Mouse (Mus musculus) megakaryocyte-erythroid progenitor cell, adult 5-6 weeks (primary cell): Measurements from ENCODE around the gene Hdhd5. TPM values are rescaled to one million over a fixed set of nuclear protein-coding genes. Genes with fewer than 3 reads are reported as not detected.

Experiments
- ATAC-seq: replicated peaks from 2 replicates; pipeline ENCODE4 v1.8.0; 2016; ENCODE audit warnings: mild to moderate bottlenecking, inconsistent platforms; ENCODE audit not compliant: severe bottlenecking, poor library complexity, low FRiP score, low TSS enrichment
- total RNA-seq, 2 experiments: library from RNA; stranded (forward) in 1 of 2; stranded (reverse) in 1 of 2; fragments of 200-1000, 215-1000 nt in 1 of 2; fragments of >200 nt in 1 of 2; fragmentation: Nextera tagmentation in 1 of 2; gene quantifications; 2 replicates each; pipeline ENCODE4 v1.2.3; 2014 to 2017

The Hdhd5 gene
- 18.5 and 24.8 TPM in 2 replicates for total RNA-seq (2014; fragmentation: Nextera tagmentation)
- total RNA-seq (2017) = 10.1 and 18.1 TPM in 2 replicates

DNA sequence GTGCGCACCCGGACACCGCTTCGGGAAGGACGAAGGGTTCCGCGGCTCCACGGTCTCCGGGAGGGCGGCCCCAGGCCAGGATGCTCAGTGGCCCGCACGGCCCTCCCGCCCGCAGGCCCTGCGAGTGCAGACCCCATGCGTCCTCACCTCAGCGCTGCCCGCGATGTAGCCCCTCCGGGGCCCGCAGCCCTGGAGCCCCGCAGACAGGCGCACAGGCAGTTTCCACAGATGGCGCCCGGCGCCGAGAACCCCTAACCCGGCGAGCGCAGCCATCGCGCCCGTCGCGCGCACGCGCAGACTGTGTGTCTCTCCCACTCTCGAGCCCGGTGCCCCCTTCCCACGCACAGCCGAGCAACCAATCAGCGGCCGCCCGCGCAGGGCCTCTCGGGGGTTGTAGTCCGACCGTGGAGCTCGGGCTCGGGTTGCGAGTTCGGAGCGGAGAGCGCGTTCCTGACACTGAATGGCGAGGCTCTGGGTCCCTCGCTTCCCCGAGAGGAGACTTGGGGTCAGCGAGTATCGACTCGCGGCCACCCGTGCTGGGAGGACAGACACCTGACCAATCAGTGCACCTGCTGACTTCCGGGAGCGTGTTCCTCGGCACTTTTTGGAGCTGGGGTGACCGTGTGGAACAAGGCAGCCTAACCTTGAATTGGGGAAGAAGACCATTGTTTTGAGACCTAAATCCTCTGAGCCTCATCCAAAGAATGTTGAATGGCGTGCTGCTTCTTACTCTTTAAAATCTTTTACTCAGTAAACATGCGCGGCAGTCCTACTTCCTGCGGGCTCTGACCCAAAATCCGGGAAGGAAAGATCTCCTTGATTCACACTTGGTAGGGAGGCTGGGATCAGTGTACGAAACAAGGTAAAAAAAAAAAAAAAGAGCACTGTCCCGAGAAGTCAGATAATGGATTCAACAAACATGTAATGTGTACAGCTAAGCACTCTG is at the start of gene Hdhd5:
Gene Hdhd5 (minus strand): TSS at position 300 of the 946 bp plus-strand sequence.
- peak; percentile 94 for ATAC-seq

DNA sequence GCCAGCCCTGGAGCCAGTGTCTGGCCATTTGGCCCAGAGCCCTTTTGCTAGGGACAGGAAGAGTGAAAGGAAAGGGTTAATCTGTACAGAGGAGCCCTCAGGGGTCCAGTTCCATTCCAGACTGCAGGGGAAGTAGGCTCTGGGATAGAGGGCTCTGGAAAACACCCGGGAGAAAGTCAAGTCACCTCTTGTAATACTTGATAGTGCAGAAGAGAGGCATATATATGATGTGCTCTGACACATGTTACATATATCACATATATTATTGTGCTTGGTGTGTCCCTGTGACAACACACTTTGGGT is 49.5 kb upstream of the Hdhd5 start:
- no peak for ATAC-seq

DNA sequence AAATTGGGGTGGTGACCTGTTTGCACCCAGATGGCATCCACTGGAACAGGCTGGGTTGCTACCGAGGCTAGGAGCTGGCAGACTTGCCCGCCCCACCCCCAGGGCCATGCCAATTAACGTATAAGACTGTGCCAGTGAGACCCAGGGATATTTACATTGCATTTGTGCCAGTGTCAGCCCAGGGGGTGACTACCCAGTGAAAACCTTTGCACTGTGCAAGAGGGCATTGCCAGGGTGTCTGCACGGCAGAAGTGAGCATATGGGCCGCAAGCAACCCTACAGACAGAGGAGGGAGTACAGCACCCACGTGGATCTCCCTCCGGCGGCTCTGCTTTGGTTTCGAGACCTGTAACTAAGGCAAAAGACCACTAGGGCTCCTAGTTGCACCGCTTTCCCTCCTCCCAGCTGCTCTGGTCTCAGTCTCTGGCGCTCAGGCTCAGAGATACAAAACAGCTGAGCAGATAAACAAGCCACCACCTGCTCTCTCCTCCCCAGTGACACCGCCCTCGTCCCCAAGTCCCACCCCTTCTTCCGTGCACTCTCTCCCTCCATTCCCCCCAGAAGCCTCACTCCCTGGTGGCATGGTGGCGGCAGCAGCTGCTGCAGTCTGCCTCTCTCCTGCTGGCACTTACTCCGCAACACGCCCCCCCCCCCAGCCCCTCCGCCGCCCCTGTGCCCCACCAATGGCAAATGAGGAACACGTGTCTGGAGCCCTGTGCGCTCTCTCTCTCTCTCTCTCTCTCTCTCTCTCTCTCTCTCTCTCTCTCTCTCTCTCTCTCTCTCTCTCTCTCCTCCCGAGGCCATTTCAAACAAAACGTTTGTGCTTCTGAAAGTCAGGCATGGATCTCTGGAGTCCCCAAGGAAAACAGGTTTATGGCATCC is 49.0 kb upstream of the Hdhd5 start:
- ATAC-seq = peak; percentile 97

DNA sequence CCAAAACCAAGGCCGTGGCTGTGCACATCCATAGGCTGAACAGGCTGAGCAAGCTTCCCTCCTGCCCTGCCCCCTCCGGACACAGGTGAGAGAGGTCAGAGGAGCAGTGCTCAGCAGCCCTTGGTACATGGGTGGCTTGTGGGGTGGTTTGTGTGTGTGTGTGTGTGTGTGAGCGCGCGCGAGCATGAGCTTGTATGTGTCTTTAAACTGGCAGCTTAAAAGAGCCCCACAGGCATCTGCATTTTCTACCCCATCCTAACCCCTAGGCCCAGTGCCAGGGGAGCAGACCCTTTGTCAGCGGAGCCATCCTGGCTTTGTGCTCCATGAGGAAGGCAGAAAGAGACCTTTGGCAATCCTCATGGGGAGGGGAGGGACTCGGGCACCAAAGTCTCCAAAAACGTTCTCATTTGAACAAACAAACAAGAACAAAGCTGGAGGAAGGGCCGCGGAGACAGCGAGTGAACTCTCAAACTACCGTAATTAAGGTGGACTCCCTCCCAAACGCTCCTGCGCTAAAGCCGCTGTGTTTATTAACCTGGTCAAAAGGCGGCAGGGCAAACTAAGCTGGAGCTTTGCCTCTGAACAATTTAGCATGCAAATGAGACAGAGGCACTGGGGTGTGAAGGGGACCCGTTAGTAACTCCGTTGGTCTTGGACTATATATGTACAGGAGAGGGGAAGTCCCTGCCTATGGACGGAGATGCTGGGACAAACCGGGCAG is 48.2 kb upstream of the Hdhd5 start:
- ATAC-seq = peak; percentile 9

DNA sequence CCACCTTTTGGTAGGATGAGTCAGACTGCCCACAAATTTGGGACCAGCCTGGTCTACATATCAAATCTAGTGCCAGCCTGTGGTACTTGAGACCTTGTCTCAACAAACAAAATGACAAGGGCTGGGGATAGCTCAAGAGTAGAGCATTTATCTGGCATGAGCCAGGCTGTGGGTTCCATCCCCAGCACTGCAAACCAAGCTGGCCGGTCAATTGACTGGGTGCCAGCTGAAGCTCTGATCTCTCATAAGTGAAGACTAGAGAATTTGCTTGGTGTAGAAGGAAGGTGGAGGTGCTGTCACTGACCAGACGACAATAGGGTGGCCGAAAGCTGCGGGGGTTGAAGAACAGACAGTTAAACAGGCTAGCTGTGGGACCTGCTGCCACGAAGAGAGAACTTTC is 47.4 kb upstream of the Hdhd5 start:
- ATAC-seq = no peak

DNA sequence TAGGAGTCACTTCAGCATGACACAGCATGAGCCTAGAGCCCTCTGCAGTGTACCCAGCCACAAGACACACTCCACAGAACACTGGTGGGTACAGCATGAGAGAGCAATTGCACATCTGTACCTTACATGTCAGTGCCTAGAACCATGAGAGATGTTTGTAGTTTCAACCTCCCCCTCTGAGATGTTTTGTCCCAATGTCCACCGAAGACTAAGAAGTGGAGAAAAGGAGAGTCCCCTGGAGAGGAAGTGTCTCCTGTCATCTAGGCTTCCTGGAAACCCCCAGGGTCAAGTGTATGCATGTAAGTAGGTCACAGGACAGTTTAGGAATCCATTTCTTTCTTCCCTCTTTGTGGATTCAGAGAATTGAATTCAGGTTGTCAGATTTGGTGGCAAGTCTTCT is 41.3 kb upstream of the Hdhd5 start:
- no peak for ATAC-seq

DNA sequence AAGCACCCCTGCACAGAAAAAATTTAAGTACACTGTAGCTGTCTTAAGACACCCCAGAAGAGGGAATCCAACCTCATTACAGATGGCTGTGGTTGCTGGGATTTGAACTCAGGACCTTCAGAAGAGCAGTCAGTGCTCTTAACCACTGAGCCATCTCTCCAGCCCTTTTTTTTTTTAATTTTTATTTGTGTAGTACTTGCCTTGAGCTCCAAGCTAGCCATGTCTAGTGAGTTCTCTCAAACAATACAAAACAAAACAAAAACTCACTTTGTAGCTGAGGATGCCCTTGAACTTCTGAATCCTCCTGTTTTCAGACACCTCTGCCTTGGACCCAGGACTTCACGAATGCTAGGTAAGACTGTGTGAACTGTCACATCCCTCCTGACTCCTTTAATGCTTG is 37.1 kb upstream of the Hdhd5 start:
- ATAC-seq = no peak

DNA sequence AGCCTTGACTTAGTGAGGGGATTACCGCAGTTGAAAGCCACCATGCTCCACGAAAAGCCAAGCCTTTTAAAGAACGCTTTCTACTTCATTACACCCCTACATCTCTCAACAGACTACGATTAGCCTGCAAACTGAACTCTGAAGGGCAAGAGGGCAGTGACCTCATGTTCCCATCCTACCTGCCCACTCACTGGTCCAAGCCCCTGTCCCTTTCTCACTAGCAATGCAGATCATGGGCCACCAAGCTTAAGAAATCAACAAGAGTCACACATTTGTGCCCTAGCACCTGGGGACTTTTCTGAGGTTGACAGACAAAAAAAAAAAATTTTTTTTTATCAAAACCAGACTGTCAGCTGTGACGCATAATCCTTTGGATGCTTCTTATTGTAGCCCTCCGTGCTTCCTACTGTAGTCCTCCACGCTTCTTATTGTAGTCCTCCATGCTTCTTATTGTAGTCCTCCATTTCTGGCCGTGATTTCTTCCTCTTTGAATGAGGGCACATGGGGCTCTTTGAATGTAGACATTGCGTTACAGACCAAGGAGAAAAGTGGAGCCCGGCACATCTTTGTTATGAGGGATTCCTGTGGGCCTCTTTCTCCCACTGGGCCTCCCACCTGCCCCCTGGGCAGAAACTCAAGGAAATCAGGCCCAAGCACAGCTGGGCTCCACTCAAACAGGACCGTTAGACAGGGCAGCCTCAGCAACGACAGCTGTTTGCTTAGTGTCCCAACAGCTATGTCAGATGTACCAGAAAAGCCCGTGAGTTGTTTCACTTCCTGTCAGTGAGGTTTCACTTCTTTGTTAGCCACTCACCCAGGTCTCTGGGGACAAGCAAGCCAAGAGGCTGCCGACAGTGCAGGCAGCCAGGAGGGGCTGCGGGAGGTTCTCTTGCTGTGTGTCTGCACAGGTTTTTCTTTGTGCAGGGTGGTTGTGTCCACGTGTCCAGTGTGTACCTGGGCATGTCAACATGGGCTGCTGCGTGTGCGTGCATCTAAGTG is 36.1 kb upstream of the Hdhd5 start:
- 0 out of 2 replicates have a peak, but pooled peaks have one; percentile 2 for ATAC-seq

DNA sequence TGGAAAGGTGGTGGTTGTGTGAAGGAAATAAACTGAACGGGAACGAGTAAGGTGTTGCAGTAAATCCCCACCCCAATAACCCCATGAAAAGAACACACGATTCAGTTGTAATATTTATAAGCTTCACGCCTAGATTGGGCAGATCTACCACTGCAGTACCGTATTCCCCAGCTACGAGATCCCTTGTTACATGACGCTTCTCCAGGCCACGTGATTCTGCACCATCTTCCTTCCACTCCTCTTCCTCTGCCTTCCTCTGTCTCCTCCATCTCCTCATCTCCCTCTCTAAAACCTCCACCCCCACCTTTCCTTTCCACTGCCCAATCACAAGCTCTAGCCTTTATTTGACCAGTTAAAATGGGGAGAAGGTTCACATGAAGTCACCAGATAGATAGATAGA is 25.5 kb upstream of the Hdhd5 start:
- ATAC-seq = no peak

DNA sequence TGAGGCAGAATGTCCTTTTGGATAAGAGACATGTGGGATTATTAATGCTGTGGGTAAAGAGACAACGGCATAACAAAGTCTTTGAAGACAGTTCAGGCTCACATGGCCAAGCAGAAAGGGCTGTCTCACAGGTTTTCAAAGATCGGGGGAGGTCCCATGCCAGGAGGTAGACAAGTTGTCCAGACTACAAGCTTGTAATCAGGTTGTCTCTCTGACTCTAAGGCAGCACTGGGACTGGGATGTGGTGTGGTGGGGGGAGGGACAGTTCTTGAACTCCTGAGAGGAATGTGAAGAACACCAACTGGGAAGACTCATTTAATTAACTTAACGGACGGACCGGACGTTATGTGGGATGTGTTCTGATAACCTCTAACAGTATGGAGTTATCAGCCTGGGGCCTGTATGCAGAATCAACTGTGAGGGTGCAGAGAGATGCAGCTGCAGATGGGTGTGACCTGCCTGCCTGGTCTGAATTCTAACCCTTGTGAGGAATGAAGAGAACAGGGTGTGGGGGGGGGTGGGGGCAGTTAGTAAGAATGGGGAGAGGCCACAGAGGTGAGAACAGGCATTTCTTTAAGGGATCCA is 25.0 kb upstream of the Hdhd5 start:
- peak; percentile 91 for ATAC-seq

DNA sequence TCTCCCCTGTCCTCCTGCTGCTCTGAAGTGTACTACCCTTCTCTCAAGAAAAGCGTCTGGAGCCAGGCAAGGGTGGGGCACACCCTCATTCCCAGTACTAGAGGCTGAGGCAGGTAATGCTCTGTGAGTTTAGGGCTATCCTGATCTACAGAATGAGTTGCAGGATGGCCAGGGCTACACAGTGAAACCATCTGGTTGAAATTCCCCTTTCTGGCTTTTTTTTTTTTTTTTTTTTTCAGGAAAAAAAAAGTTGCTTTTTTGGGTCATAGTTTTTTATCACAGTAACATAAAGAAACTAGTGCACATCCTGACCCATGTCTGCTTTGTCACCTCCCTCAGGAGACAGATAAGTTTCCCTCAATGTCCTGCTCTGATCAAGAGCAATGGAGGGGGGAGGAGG is 24.0 kb upstream of the Hdhd5 start:
- no peak for ATAC-seq

DNA sequence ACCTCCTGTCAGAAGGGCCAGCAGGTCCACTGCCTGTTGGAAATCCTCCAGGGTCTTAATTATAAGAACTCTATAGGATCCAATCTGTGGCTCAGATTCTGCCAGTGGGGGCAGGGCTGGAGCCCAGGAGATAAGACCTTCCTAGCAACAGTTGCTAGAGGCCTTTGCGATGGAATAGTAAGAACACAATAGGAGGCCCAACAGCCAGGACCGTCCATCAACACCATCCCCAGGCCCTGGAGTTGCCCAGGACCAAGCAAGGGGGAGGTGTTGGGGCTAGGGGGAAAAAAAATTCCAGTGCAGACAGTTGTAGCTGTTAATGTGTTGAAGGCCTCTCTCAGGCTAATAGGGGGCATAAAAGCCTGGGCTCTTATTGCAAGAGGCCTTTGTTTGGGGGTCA is 19.1 kb upstream of the Hdhd5 start:
- peak; percentile 38; the same call in 1 of the 2 replicates for ATAC-seq

DNA sequence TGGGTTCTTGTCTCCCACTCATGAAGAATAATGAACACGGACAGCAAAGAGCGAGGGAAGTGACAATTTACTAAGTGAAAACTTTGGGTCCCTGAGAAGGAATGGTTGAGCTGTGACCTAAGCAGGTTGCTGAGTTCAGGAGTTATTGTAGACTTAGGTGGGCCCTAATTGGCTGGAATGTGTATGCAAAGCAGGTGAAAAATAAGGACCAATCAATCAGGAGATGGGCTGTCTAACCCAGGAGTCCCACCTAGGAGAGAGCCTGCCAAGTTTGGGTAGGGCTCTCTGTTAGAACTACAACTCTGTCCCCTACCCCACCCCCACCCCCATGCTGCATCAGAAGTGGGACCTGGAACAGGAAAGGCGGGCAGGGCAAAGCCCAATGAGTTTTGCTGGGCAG is 17.5 kb upstream of the Hdhd5 start:
- ATAC-seq = no peak

DNA sequence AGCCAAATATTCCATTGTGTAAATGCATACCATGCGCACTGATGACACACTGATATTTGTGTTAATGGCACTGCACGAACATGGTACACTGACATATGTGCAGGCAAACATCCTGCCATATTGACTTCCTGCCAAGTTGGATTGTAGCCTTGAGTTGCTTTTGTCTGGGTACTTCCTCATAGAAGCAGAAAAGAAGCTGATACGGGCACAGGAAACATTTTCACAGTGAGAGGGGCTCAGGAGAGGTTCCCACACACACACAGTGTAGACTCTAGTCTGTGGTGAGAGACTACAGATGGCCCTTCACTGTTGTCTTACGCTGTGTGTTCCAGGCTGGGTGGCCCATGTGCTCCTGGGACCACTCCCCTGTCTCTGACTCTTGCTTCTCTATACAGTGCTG is 15.9 kb upstream of the Hdhd5 start:
- no peak for ATAC-seq

DNA sequence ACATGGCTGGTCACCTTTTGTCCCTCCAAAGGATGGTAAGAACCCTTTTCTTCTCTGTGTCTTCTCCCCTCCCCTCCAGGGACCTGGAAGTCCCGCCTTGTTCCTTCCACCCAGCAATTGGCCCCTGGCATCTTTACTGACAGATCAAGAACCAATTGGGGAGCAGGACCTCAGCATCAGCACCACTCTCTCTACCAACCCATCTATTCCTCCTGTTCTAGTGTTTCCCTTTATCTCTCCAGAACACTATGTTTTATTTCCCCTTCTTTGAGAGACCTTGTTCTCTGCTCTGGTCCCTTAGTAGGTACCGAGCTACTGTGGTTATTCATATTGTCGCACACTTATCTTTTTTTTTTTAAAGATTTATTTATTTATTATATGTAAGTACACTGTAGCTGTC is 15.2 kb upstream of the Hdhd5 start:
- ATAC-seq = no peak

DNA sequence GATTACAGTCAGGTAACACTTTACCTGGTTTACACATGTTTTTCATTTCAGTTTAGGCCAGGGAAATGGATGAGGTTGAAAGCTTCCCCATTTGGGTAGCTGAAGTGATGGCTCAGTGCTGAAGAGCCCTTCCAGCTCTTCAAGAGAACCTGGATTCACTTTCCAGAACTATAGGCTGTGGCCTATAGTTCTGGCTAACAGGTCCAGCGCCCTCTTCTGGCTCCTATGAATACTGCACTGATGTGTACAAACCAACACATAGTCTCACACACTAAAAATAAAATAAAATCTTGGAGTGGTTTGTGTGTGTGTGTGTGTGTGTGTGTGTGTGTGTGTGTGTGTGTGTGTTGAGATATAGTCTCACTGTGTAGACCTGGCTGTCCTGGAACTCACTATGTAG is 10.9 kb upstream of the Hdhd5 start:
- ATAC-seq = no peak

DNA sequence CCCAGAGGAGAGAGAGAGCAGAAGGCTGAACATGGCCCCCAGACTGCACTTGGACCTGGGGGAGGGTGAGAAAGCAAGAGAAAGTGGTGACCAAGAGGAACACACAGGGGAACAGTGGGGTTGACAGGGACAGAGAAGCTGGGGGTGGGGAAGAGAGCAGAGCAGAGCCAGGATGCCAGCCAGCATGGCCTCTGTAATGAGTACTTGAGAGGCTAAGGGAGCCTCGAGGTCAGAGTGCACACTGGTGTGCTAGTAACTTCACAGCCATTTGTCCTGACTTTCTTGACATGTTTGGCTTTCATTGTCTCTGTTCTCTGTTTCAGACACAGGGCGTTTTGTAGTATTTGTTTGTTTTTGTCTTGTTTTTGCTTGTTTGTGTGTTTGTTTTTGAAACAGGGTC is 10.3 kb upstream of the Hdhd5 start:
- ATAC-seq = no peak

DNA sequence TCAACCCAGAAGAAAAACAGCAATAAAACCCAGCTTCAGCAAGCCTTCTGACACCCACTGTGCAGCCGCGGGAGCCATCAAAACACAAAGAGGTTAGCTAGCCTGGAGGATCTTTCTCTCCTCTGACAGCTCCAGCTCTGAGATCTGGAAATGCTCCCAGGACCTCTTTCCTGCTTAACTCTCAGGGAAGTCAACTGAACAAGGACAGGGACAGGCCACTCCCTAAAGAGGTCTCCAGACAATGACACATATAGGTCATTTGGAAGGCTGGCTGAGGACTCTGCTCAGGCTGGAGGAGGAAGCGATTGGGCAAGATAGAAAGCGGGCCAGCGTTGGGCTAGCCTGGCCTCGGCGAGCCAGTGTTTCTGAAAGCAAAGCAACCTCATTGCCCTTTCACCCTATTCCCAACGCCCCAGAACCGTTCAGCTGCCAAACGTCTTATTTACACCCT is 8.7 kb upstream of the Hdhd5 start:
- ATAC-seq = no peak
